Mouse (Mus musculus) lung, postnatal 0 days (tissue): Measurements from ENCODE around the gene Zbtb7b. TPM values are rescaled to one million over a fixed set of nuclear protein-coding genes. Genes with fewer than 3 reads are reported as not detected.

Source experiments
- ATAC-seq: fragments of 200-750 bp; cut with Nextera tagmentation; 2 replicates; pipeline ENCODE4 v1.8.0; 2017; ENCODE audit warnings: moderate library complexity
- DNase-seq: peaks from one replicate; pipeline ENCODE4 v3.0.0-alpha.2; 2016; ENCODE audit warnings: low spot score
- H3K27ac ChIP-seq: fragments of 300-500 bp; sonication (generic); 2 replicates; pipeline ENCODE4 v1.5.1; 2014; ENCODE audit warnings: antibody characterized with exemption, mild to moderate bottlenecking, low read length, mixed read lengths
- H3K27me3 ChIP-seq: fragments of 300-500 bp; sonication (generic); replicated peaks from 2 replicates; pipeline ENCODE4 v1.6.1; 2014; ENCODE audit warnings: low read length, mixed read lengths; ENCODE audit not compliant: insufficient read depth
- H3K36me3 ChIP-seq: fragments of 300-500 bp; sonication (generic); 2 replicates; pipeline ENCODE4 v1.6.1; 2014; ENCODE audit warnings: low read length, mixed read lengths; ENCODE audit not compliant: insufficient read depth
- H3K4me1 ChIP-seq: fragments of 300-500 bp; sonication (generic); 2 replicates; pipeline ENCODE4 v1.6.1; 2014; ENCODE audit warnings: antibody characterized with exemption, low read depth, low read length, mixed read lengths; ENCODE audit not compliant: insufficient read depth
- H3K4me2 ChIP-seq: fragments of 300-500 bp; sonication (generic); replicated peaks from 2 replicates; pipeline ENCODE4 v1.6.1; 2014; ENCODE audit warnings: low read depth, mild to moderate bottlenecking, low read length, moderate library complexity, mixed read lengths
- H3K4me3 ChIP-seq: fragments of 300-500 bp; sonication (generic); 2 replicates; pipeline ENCODE4 v1.5.1; 2014; ENCODE audit warnings: low read depth, low read length
- H3K9ac ChIP-seq: fragments of 300-500 bp; sonication (generic); replicated peaks from 2 replicates; pipeline ENCODE4 v1.6.1; 2014; ENCODE audit warnings: low read depth, mild to moderate bottlenecking
- H3K9me3 ChIP-seq: fragments of 300-500 bp; sonication (generic); 2 replicates; pipeline ENCODE4 v1.6.1; 2016; ENCODE audit warnings: low read length, mixed read lengths
- CTCF ChIP-seq: IDR thresholded peaks from 2 replicates; pipeline ENCODE4 v1.5.1; 2016; ENCODE audit warnings: antibody characterized with exemption, mild to moderate bottlenecking
- EP300 ChIP-seq: IDR thresholded peaks from 2 replicates; pipeline ENCODE4 v1.6.1; 2016; ENCODE audit warnings: antibody characterized with exemption, mild to moderate bottlenecking, control low read depth
- WGBS: fragments of 180-500 bp; shearing (Covaris S2); extraction: QIAGEN DNeasy Blood & Tissue Kit; methylation state at CpG from one replicate; pipeline ENCODE4 v1.1.7; 2014; 5-methylcytosine and 5-hydroxymethylcytosine counted together
- polyA plus RNA-seq: library from polyadenylated mRNA; unstranded; fragments of >200 nt; fragmentation: Nextera tagmentation; extraction: Ambion mirVana; gene quantifications from 2 replicates; pipeline ENCODE4 v1.2.1, GENCODE M21; 2015

Gene Zbtb7b
- polyA plus RNA-seq, 1 experiment from 2014 or later, result 7.3 TPM

GRCm38 (mm10) chr3:89384331-89385076 is 10.1 kb downstream of the Zbtb7b start:
- 0 out of 2 replicates have a peak overlapping the region, but pooled peaks have one; percentile 51 for H3K27ac ChIP-seq
- ATAC-seq, result no peak
- H3K9me3 ChIP-seq, result no peaks in the 10 kb centered on the region

DNA sequence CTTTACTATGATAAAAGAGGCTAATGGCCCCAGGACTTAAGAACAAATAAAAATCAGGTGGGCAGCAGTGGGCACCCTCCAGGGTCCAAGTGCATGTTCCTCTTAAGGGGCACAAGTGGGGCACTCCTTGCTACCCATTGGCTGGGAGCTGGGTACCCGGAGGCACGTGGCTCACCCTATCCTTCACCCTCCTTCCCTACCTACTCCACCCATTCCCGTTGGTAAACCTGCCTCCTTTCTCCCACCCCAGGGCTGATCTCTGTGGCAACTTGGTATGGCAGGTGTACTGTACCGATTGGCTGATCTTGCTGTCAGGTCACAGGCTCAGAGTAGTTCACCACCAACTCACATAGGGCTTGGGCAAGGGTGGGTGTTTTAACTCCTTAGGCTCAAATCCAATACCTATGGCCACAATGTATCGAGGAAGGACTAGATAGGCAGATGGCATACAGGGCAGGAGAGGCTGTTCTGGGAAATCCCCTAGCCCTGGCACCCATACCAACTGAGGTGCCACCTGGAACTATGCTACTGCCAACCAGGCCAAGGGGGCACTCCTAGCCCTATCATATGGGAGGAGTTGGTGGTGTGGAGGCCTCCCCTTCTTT is 10.8 kb downstream of the Zbtb7b start:
- 55% methylated on average over 5 of the region's 5 CpGs for WGBS
- Histone ChIP-seq H3K27ac (peak overlapping the region; percentile 51; the same call in 1 of the 2 replicates), H3K9ac (no peak overlapping the region), H3K27me3 (no peaks in the 10 kb centered on the region), H3K36me3 (peaks cover 8% of the 10 kb centered on the region; the same call in 1 of the 2 replicates), H3K4me1 (peaks cover 10% of the 10 kb centered on the region; the same call in 1 of the 2 replicates), H3K4me2 (no peak overlapping the region), H3K4me3 (no peak overlapping the region), H3K9me3 (no peaks in the 10 kb centered on the region)
- TF ChIP-seq EP300, result no peak
- TF ChIP-seq CTCF, result no peak
- ATAC-seq (peak; percentile 65), DNase-seq (peak; percentile 62)

More at GRCm38 (mm10) chr3:89384331-89385076, 10.1 kb downstream of the Zbtb7b start:
- H3K4me1 ChIP-seq, result peaks cover 10% of the 10 kb centered on the region; the same call in 1 of the 2 replicates
- 52% methylated on average over 9 of the region's 12 CpGs for WGBS
- TF ChIP-seq CTCF (no peak), EP300 (no peak)
- H3K4me3 ChIP-seq, result no peak overlapping the region
- H3K36me3 ChIP-seq, result peaks cover 8% of the 10 kb centered on the region; the same call in 1 of the 2 replicates
- H3K27me3 ChIP-seq, result no peaks in the 10 kb centered on the region
- 0 out of 2 replicates have a peak overlapping the region, but pooled peaks have one; percentile 8 for H3K4me2 ChIP-seq
- no peak overlapping the region for H3K9ac ChIP-seq
- no peak for DNase-seq

DNA sequence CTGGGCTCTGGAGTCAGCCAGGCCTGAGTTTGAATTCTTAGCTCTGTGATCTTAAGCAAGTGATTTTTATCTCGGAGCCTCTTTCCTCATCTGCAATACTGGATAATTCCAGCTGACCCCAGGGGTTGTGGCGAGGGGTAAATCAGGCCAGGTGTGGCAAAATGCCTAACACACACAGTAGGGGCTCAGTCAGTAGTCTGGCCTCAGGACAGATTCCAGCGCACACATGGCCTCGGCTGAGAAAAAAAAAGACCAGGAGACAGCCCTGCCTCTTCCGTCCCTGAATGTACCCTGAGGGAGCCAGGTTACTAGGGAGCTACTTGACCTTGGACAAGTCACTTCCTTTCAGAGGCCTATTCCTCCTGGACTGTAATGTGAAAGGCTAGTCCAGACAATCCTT is 11.6 kb downstream of the Zbtb7b start:
- H3K9me3 ChIP-seq, result no peaks in the 10 kb centered on the region
- no peak overlapping the region for H3K4me2 ChIP-seq
- H3K9ac ChIP-seq, result no peak overlapping the region
- no peak overlapping the region for H3K4me3 ChIP-seq
- 69% methylated on average over 5 of the region's 5 CpGs for WGBS
- H3K36me3 ChIP-seq, result peaks cover 8% of the 10 kb centered on the region; the same call in 1 of the 2 replicates
- no peaks in the 10 kb centered on the region for H3K27me3 ChIP-seq
- peaks cover 15% of the 10 kb centered on the region; the same call in 1 of the 2 replicates for H3K4me1 ChIP-seq
- ATAC-seq (no peak), DNase-seq (no peak)
- no peak overlapping the region for H3K27ac ChIP-seq
- TF ChIP-seq CTCF, result no peak
- TF ChIP-seq EP300, result no peak

DNA sequence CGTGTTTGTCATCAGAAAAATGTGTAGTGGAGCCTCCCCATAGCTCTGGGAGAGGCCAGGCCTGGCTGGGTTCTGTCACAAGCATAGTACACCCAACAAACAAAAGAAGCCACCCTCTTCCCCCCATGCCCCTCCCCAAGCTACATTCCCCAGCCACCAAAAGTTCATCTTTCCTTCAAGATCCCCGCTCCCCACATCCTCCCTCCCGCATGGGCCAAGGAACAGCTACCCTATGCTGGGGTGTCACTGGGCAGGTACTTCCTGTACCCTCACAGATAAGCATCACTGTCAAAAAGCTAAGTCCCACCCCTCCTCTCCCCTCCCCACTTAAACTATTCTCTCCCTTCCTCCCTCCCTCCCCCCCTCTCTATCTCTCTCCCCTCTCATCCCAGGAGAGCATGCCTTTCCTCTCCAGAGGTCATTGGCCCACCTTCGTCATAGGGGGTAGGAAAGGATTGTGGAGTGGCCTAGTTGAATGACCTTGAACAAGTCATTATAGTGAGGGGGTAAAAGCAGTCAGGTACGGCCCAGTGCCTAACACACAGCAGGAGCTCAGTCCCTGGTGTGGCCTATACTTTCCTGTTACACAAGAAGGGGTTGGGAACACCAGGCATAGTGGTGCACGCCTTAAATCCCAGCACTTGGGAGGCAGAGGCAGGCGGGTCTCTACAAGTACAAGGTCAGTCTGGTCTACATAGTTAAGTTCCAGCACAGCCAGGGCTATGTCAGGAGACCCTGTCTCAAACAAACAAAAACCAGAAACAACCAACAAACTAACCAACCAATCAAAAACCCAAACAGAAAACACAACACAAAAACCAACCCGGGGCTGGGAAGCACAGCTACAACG is 12.3 kb downstream of the Zbtb7b start:
- ATAC-seq (no peak), DNase-seq (no peak)
- Histone ChIP-seq H3K9ac (no peak overlapping the region), H3K9me3 (no peaks in the 10 kb centered on the region), H3K4me2 (no peak overlapping the region), H3K27me3 (no peaks in the 10 kb centered on the region), H3K4me1 (peaks cover 16% of the 10 kb centered on the region; the same call in 1 of the 2 replicates), H3K36me3 (peaks cover 8% of the 10 kb centered on the region; the same call in 1 of the 2 replicates), H3K27ac (no peak overlapping the region), H3K4me3 (no peak overlapping the region)
- WGBS, result 87% methylated on average over 9 of the region's 9 CpGs
- no peak for TF ChIP-seq CTCF
- TF ChIP-seq EP300, result no peak

DNA sequence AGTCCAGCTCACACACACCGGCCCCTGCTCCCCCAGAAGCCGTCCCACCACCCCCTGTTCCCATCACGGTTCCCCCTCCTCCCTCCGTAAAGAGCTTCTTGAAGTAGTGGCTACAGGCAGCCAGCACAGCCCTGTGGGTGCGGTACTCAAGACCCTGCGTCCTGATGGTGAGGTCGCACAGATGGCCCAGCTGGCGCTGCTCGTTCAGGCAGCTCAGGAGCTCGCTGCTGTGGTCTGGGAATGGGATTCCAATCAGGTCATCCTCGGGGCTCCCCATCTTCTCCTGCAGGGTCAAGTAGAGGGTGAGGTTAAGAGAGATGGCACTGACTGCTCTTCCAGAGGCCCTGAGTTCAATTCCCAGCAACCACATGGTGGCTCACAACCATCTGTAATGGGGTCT is 13.3 kb downstream of the Zbtb7b start:
- 73% methylated on average over 11 of the region's 11 CpGs for WGBS
- peaks cover 9% of the 10 kb centered on the region; the same call in 1 of the 2 replicates for H3K4me1 ChIP-seq
- H3K4me2 ChIP-seq, result no peak overlapping the region
- H3K9ac ChIP-seq, result no peak overlapping the region
- no peaks in the 10 kb centered on the region for H3K27me3 ChIP-seq
- H3K27ac ChIP-seq, result no peak overlapping the region
- DNase-seq, result no peak
- no peak for ATAC-seq
- TF ChIP-seq CTCF, result no peak
- no peaks in the 10 kb centered on the region for H3K9me3 ChIP-seq
- peaks cover 8% of the 10 kb centered on the region; the same call in 1 of the 2 replicates for H3K36me3 ChIP-seq
- H3K4me3 ChIP-seq, result no peak overlapping the region
